Mouse (Mus musculus) frontal cortex, postnatal 10 days (tissue): ENCODE data around the gene Wdr46.
A peak's percentile ranks its signal among the peaks of the same experiment; 100 is the strongest.
"Not testable (repeated sequence)": the region's sequence is repeated elsewhere in the genome, so short reads cannot be mapped to it uniquely, and the experiment has no call there.

ENCODE experiments used
- DNase-seq, 2 experiments: peaks; one replicate each; pipeline ENCODE4 v3.0.0; 2022; ENCODE audit warnings: low spot score in 2 of 2, mixed read lengths in 1 of 2

The Wdr46 gene

GRCm38 (mm10) chr17:33977861-33978557 is 37.5 kb downstream of the Wdr46 start:
- no peak for DNase-seq

- DNase-seq, result no peak
Observed at GRCm38 (mm10) chr17:33978631-33979031, 38.2 kb downstream of the Wdr46 start.

- no peak for DNase-seq
Observed at GRCm38 (mm10) chr17:33979512-33980050, 39.1 kb downstream of the Wdr46 start.

- no peak for DNase-seq
Observed at GRCm38 (mm10) chr17:33980181-33981035, 39.9 kb downstream of the Wdr46 start.

- DNase-seq, result peak; percentile 84 to 87
Observed at GRCm38 (mm10) chr17:33981192-33981909, 40.9 kb downstream of the Wdr46 start.

- DNase-seq, result not testable (repeated sequence)
Observed at GRCm38 (mm10) chr17:33982136-33982535, 41.7 kb downstream of the Wdr46 start.

- DNase-seq, result peak in 1 of 2 experiments; percentile 16
Observed at GRCm38 (mm10) chr17:33991788-33992664, 51.6 kb downstream of the Wdr46 start.

- DNase-seq, result no peak
Observed at GRCm38 (mm10) chr17:33994959-33995358, 54.5 kb downstream of the Wdr46 start.

GRCm38 (mm10) chr17:33995651-33996050 is 55.2 kb downstream of the Wdr46 start:
- DNase-seq, result no peak

- DNase-seq, result not testable (repeated sequence)
Observed at GRCm38 (mm10) chr17:33997025-33997424, 56.6 kb downstream of the Wdr46 start.

- DNase-seq, result not testable (repeated sequence)
Observed at GRCm38 (mm10) chr17:33998697-33999096, 58.2 kb downstream of the Wdr46 start.
